Mouse (Mus musculus) olfactory bulb, adult 2 months (tissue): ENCODE data around the gene Plekhd1.

Experiments
- CTCF ChIP-seq: fragments of 200-500 bp; IDR thresholded peaks from 2 replicates; pipeline ENCODE4 v1.5.1; 2012; ENCODE audit warnings: low read depth, mild to moderate bottlenecking, low read length, moderate library complexity; ENCODE audit not compliant: insufficient read depth
- POLR2A ChIP-seq: fragments of 200-500 bp; IDR thresholded peaks from 2 replicates; pipeline ENCODE4 v1.6.1; 2012; ENCODE audit warnings: mild to moderate bottlenecking, low read depth, low read length, moderate library complexity; ENCODE audit not compliant: insufficient read depth

- TF ChIP-seq POLR2A (no peak), CTCF (no peak)
Measured at GRCm38 (mm10) chr12:80693700-80694099, 1.3 kb downstream of the Plekhd1 start.
